27 mouse cellular contexts compared by ENCODE assay signal in genomic region chr1:61274244-61274643, GRCm38 (mm10).
DNase-seq lines count a peak whose midpoint lies in the region; ATAC-seq and TF ChIP-seq lines count a peak whose summit lies in the region.
"Had no signal": no experiment of that assay in that cellular context is flagged by ENCODE, and none has a peak within 500 bp of the region (broad histone marks: within the 10 kb centered on the region; RNA-seq: fewer than 3 reads in every experiment).

No protein-coding gene starts in this region.

- H3K4me2 ChIP-seq in forebrain, embryonic 14.5 days (ENCODE audit: low read length), result no peak overlapping the region
- no peak overlapping the region for H3K4me2 ChIP-seq in forebrain, embryonic 12.5 days
- H3K4me2 ChIP-seq in midbrain, embryonic 11.5 days, result no peak overlapping the region
- no peak overlapping the region for H3K4me2 ChIP-seq in midbrain, embryonic 13.5 days (replicated peaks)
- H3K4me2 ChIP-seq in forebrain, postnatal 0 days (ENCODE audit: low read depth), result no peak overlapping the region
- no peak overlapping the region for H3K4me2 ChIP-seq in liver, postnatal 0 days (ENCODE audit: low read depth, low read length)
- H3K4me2 ChIP-seq: embryonic facial prominence, embryonic 13.5 days; heart, embryonic 11.5 days; hindbrain, embryonic 12.5 days; hindbrain, embryonic 15.5 days had no signal

- H3K9ac ChIP-seq in forebrain, embryonic 14.5 days (ENCODE audit: low read length), result no peak overlapping the region
- no peak overlapping the region for H3K9ac ChIP-seq in forebrain, embryonic 12.5 days
- H3K9ac ChIP-seq in midbrain, embryonic 11.5 days (ENCODE audit: low read length), result no peak overlapping the region
- no peak overlapping the region for H3K9ac ChIP-seq in midbrain, embryonic 13.5 days (replicated peaks)
- no peak overlapping the region for H3K9ac ChIP-seq in forebrain, postnatal 0 days
- H3K9ac ChIP-seq in liver, postnatal 0 days (replicated peaks), result no peak overlapping the region
- H3K9ac ChIP-seq: embryonic facial prominence, embryonic 13.5 days; hindbrain, embryonic 12.5 days; hindbrain, embryonic 15.5 days had no signal

- TF ChIP-seq CTCF in forebrain, postnatal 0 days (IDR thresholded peaks at IDR 0.05; ENCODE audit: low read depth), result no peak
- TF ChIP-seq CTCF in liver, postnatal 0 days (IDR thresholded peaks at IDR 0.05; ENCODE audit: low read depth), result no peak

- H3K27ac ChIP-seq in forebrain, embryonic 14.5 days (ENCODE audit: low read depth, low read length), result no peak overlapping the region
- no peak overlapping the region for H3K27ac ChIP-seq in forebrain, embryonic 12.5 days
- H3K27ac ChIP-seq in midbrain, embryonic 11.5 days (ENCODE audit: low read depth, low read length), result no peak overlapping the region
- no peak overlapping the region for H3K27ac ChIP-seq in midbrain, embryonic 13.5 days
- no peak overlapping the region for H3K27ac ChIP-seq in forebrain, postnatal 0 days (ENCODE audit: low read depth, low read length)
- no peak overlapping the region for H3K27ac ChIP-seq in liver, postnatal 0 days (ENCODE audit: low read depth)
- H3K27ac ChIP-seq: embryonic facial prominence, embryonic 10.5 days; embryonic facial prominence, embryonic 13.5 days; gastrocnemius, adult 2 months; hindbrain, embryonic 12.5 days; hindbrain, embryonic 15.5 days had no signal

- TF ChIP-seq EP300 in liver, postnatal 0 days (IDR thresholded peaks at IDR 0.05; ENCODE audit: low read depth), result no peak

- no peaks in the 10 kb centered on the region for H3K27me3 ChIP-seq in forebrain, embryonic 14.5 days (replicated peaks; ENCODE audit: control insufficient read depth, insufficient read depth, low read length)
- H3K27me3 ChIP-seq in forebrain, embryonic 12.5 days, result peaks cover 12% of the 10 kb centered on the region; the same call in 1 of the 2 replicates
- H3K27me3 ChIP-seq in midbrain, embryonic 11.5 days (ENCODE audit: control insufficient read depth, insufficient read depth, low read length), result no peaks in the 10 kb centered on the region; the same call in 1 of the 2 replicates
- peaks cover 8% of the 10 kb centered on the region; the same call in 1 of the 2 replicates for H3K27me3 ChIP-seq in midbrain, embryonic 13.5 days
- H3K27me3 ChIP-seq in forebrain, postnatal 0 days (ENCODE audit: insufficient read depth, low read length), result no peaks in the 10 kb centered on the region
- no peaks in the 10 kb centered on the region for H3K27me3 ChIP-seq in liver, postnatal 0 days (ENCODE audit: insufficient read depth, low read length)
- H3K27me3 ChIP-seq: CH12.LX; embryonic facial prominence, embryonic 13.5 days; hindbrain, embryonic 12.5 days; hindbrain, embryonic 15.5 days had no signal

- no peaks in the 10 kb centered on the region for H3K36me3 ChIP-seq in forebrain, embryonic 14.5 days (ENCODE audit: control insufficient read depth, insufficient read depth, low read length)
- H3K36me3 ChIP-seq in forebrain, embryonic 12.5 days (replicated peaks), result no peaks in the 10 kb centered on the region
- no peaks in the 10 kb centered on the region for H3K36me3 ChIP-seq in midbrain, embryonic 11.5 days (ENCODE audit: control insufficient read depth, insufficient read depth, low read length)
- no peaks in the 10 kb centered on the region for H3K36me3 ChIP-seq in midbrain, embryonic 13.5 days
- no peaks in the 10 kb centered on the region for H3K36me3 ChIP-seq in forebrain, postnatal 0 days (ENCODE audit: insufficient read depth)
- no peaks in the 10 kb centered on the region for H3K36me3 ChIP-seq in liver, postnatal 0 days (replicated peaks; ENCODE audit: insufficient read depth, low read length)
- H3K36me3 ChIP-seq: embryonic facial prominence, embryonic 10.5 days; embryonic facial prominence, embryonic 13.5 days; G1E; hindbrain, embryonic 12.5 days; hindbrain, embryonic 15.5 days had no signal

- no peak overlapping the region for H3K4me3 ChIP-seq in forebrain, embryonic 14.5 days (ENCODE audit: low read depth, low read length)
- H3K4me3 ChIP-seq in forebrain, embryonic 12.5 days (replicated peaks), result no peak overlapping the region
- H3K4me3 ChIP-seq in midbrain, embryonic 11.5 days (ENCODE audit: low read depth, low read length), result no peak overlapping the region
- H3K4me3 ChIP-seq in midbrain, embryonic 13.5 days (replicated peaks), result no peak overlapping the region
- no peak overlapping the region for H3K4me3 ChIP-seq in forebrain, postnatal 0 days (ENCODE audit: low read depth, low read length)
- no peak overlapping the region for H3K4me3 ChIP-seq in liver, postnatal 0 days (ENCODE audit: low read depth, low read length)
- H3K4me3 ChIP-seq: embryonic facial prominence, embryonic 10.5 days; embryonic facial prominence, embryonic 13.5 days; erythroblast, embryonic 14.5 days; gastrocnemius, adult 2 months; hindbrain, embryonic 12.5 days; hindbrain, embryonic 15.5 days had no signal

- WGBS in forebrain, embryonic 14.5 days, result 73% methylated on average over 1 of the region's 1 CpGs
- 87% methylated on average over 1 of the region's 1 CpGs for WGBS in forebrain, embryonic 12.5 days
- WGBS in midbrain, embryonic 11.5 days, result 89% methylated on average over 1 of the region's 1 CpGs
- WGBS in midbrain, embryonic 13.5 days, result 88% methylated on average over 1 of the region's 1 CpGs
- WGBS in forebrain, postnatal 0 days, result 50% methylated on average over 1 of the region's 1 CpGs
- WGBS in liver, postnatal 0 days (ENCODE audit: insufficient replicate concordance), result 70% methylated on average over 1 of the region's 1 CpGs

- peak; percentile 80 for DNase-seq in forebrain, embryonic 14.5 days (ENCODE audit: low spot score)
- peak; percentile 4 for DNase-seq in midbrain, embryonic 11.5 days (ENCODE audit: low spot score, missing footprints)
- peak; percentile 64 for DNase-seq in forebrain, postnatal 0 days
- DNase-seq in liver, postnatal 0 days, result no peak
- DNase-seq: adrenal gland, postnatal 10 days; adrenal gland, postnatal 36 days; B cell, adult 2 months; cerebellum, adult 11-12 months; cerebellum, adult 8-10 months; cerebellum, postnatal 10 days; cerebellum, postnatal 36 days; embryo, embryonic 11 days; gastrocnemius, adult 2 months; gastrocnemius, postnatal 14 days; heart, adult 11 months had no signal

- no peaks in the 10 kb centered on the region for H3K4me1 ChIP-seq in forebrain, embryonic 14.5 days (ENCODE audit: control insufficient read depth, insufficient read depth, low read length)
- no peaks in the 10 kb centered on the region for H3K4me1 ChIP-seq in forebrain, embryonic 12.5 days
- H3K4me1 ChIP-seq in midbrain, embryonic 11.5 days (ENCODE audit: control insufficient read depth, insufficient read depth, low read length), result no peaks in the 10 kb centered on the region
- H3K4me1 ChIP-seq in midbrain, embryonic 13.5 days (replicated peaks), result no peaks in the 10 kb centered on the region
- H3K4me1 ChIP-seq in forebrain, postnatal 0 days (ENCODE audit: insufficient read depth), result no peaks in the 10 kb centered on the region
- H3K4me1 ChIP-seq in liver, postnatal 0 days (ENCODE audit: insufficient read depth), result no peaks in the 10 kb centered on the region
- H3K4me1 ChIP-seq: hindbrain, embryonic 12.5 days; hindbrain, embryonic 15.5 days had no signal

- no peaks in the 10 kb centered on the region for H3K9me3 ChIP-seq in forebrain, embryonic 14.5 days (replicated peaks; ENCODE audit: control insufficient read depth, low read length)
- no peaks in the 10 kb centered on the region for H3K9me3 ChIP-seq in forebrain, embryonic 12.5 days
- no peaks in the 10 kb centered on the region for H3K9me3 ChIP-seq in midbrain, embryonic 11.5 days (ENCODE audit: control insufficient read depth, low read length)
- no peaks in the 10 kb centered on the region for H3K9me3 ChIP-seq in midbrain, embryonic 13.5 days
- H3K9me3 ChIP-seq in forebrain, postnatal 0 days (ENCODE audit: low read length), result no peaks in the 10 kb centered on the region
- H3K9me3 ChIP-seq in liver, postnatal 0 days (ENCODE audit: low read length), result no peaks in the 10 kb centered on the region
- H3K9me3 ChIP-seq: embryonic facial prominence, embryonic 10.5 days; embryonic facial prominence, embryonic 13.5 days; G1E; hindbrain, embryonic 12.5 days; hindbrain, embryonic 15.5 days had no signal

- peak; percentile 52; the same call in 1 of the 2 replicates for ATAC-seq in forebrain, embryonic 14.5 days
- ATAC-seq in forebrain, embryonic 12.5 days (ENCODE audit: low FRiP score), result no peak
- no peak for ATAC-seq in midbrain, embryonic 11.5 days (ENCODE audit: low FRiP score)
- ATAC-seq in midbrain, embryonic 13.5 days, result no peak
- no peak; the same call in 1 of the 2 replicates for ATAC-seq in forebrain, postnatal 0 days
- no peak for ATAC-seq in liver, postnatal 0 days
- ATAC-seq: intestine, postnatal 0 days; Patski had no signal
